Mouse (Mus musculus): ENCODE data around the gene Spryd3.

- TF ChIP-seq CTCF (IDR thresholded peaks at IDR 0.05; ENCODE audit: extremely low read depth, insufficient read depth, insufficient read length, insufficient replicate concordance) (no peak), POLR2A (IDR thresholded peaks at IDR 0.05; ENCODE audit: low read depth, low read length) (no peak; the same call in 1 of the 2 replicates)
Observed at GRCm38 (mm10) chr15:102103947-102104555, 32.0 kb downstream of the Spryd3 start.
